Mouse (Mus musculus) embryo, embryonic 11 days (tissue): ENCODE data around the gene Taf11.

Source experiments
- DNase-seq: peaks from one replicate; pipeline ENCODE4 v3.0.0-alpha.2; 2015

Taf11 gene

GRCm38 (mm10) chr17:27909622-27910500, at the start of gene Taf11:
TSS of gene Taf11 (minus strand) at chr17:27909844.
- DNase-seq = peak; percentile 59

GRCm38 (mm10) chr17:27957649-27958048, 48.0 kb upstream of the Taf11 start:
- DNase-seq = no peak

GRCm38 (mm10) chr17:27954629-27955402, 45.2 kb upstream of the Taf11 start:
- DNase-seq = no peak

- no peak for DNase-seq
Measured at GRCm38 (mm10) chr17:27953136-27953535, 43.5 kb upstream of the Taf11 start.

GRCm38 (mm10) chr17:27947155-27947554, 37.5 kb upstream of the Taf11 start:
- DNase-seq = no peak

- DNase-seq = no peak
Measured at GRCm38 (mm10) chr17:27946371-27946770, 36.7 kb upstream of the Taf11 start.

- DNase-seq = no peak
Measured at GRCm38 (mm10) chr17:27945546-27946216, 36.0 kb upstream of the Taf11 start.

GRCm38 (mm10) chr17:27942131-27942530, 32.5 kb upstream of the Taf11 start:
- DNase-seq = no peak

GRCm38 (mm10) chr17:27941698-27942097, 32.1 kb upstream of the Taf11 start:
- no peak for DNase-seq

- no peak for DNase-seq
Measured at GRCm38 (mm10) chr17:27941178-27941577, 31.5 kb upstream of the Taf11 start.

- peak; percentile 21 for DNase-seq
Measured at GRCm38 (mm10) chr17:27940352-27940751, 30.7 kb upstream of the Taf11 start.

- no peak for DNase-seq
Measured at GRCm38 (mm10) chr17:27939028-27939427, 29.4 kb upstream of the Taf11 start.

GRCm38 (mm10) chr17:27938121-27938754, 28.6 kb upstream of the Taf11 start:
- peak; percentile 22 for DNase-seq

- DNase-seq = no peak
Measured at GRCm38 (mm10) chr17:27937054-27937615, 27.5 kb upstream of the Taf11 start.

- DNase-seq = no peak
Measured at GRCm38 (mm10) chr17:27935091-27935490, 25.4 kb upstream of the Taf11 start.

- no peak for DNase-seq
Measured at GRCm38 (mm10) chr17:27934136-27934910, 24.7 kb upstream of the Taf11 start.

GRCm38 (mm10) chr17:27931826-27932225, 22.2 kb upstream of the Taf11 start:
- DNase-seq = no peak

GRCm38 (mm10) chr17:27930291-27930690, 20.6 kb upstream of the Taf11 start:
- DNase-seq = no peak

GRCm38 (mm10) chr17:27925504-27925903, 15.9 kb upstream of the Taf11 start:
- no peak for DNase-seq

- DNase-seq = no peak
Measured at GRCm38 (mm10) chr17:27925054-27925453, 15.4 kb upstream of the Taf11 start.

- DNase-seq = no peak
Measured at GRCm38 (mm10) chr17:27922174-27922712, 12.6 kb upstream of the Taf11 start.
